Comparison of ENCODE assay signal across 20 mouse cellular contexts in the genomic region with DNA sequence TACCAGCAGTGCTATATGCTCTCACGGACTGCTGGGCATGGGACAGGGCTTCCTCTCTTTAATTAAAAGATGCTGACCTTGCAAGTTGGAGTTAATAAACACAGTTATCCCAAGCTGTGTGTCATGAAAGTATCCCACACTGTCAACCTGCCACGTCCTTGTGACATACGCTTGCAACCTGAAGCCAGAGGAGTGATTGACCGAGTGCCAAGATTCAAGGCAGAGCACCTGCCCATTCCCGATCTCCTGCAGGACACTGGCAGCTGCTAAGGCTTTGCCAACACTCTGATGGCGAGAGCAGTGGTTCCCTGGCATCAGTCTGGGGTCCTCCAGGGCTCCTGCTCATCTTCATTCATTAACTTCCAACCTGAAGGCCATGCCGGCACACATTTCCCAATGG.
DNase-seq lines count a peak whose midpoint lies in the region; ATAC-seq and TF ChIP-seq lines count a peak whose summit lies in the region.
"Had no signal": no experiment of that assay in that cellular context is flagged by ENCODE, and none has a peak within 500 bp of the region (broad histone marks: within the 10 kb centered on the region; RNA-seq: fewer than 3 reads in every experiment).

No protein-coding gene starts in this region.

- H3K9me3 ChIP-seq in hindbrain, postnatal 0 days (ENCODE audit: low read length) = no peaks in the 10 kb centered on the region
- no peaks in the 10 kb centered on the region for H3K9me3 ChIP-seq in hindbrain, embryonic 10.5 days
- H3K9me3 ChIP-seq: embryonic facial prominence, embryonic 15.5 days; forebrain, embryonic 10.5 days; heart, embryonic 12.5 days; hindbrain, embryonic 15.5 days had no signal

- no peak overlapping the region for H3K9ac ChIP-seq in hindbrain, postnatal 0 days (replicated peaks; ENCODE audit: low read length)
- H3K9ac ChIP-seq: embryonic facial prominence, embryonic 15.5 days; heart, embryonic 12.5 days; hindbrain, embryonic 15.5 days had no signal

- 51% methylated on average over 7 of the region's 7 CpGs for WGBS in hindbrain, postnatal 0 days
- 85% methylated on average over 7 of the region's 7 CpGs for WGBS in hindbrain, embryonic 10.5 days
- 18% methylated on average over 7 of the region's 7 CpGs for WGBS in cerebellum, adult 2 months

- no peak for TF ChIP-seq POLR2A in cerebellum, adult 2 months (IDR thresholded peaks at IDR 0.05; ENCODE audit: borderline replicate concordance, insufficient read depth, low read length)

- H3K36me3 ChIP-seq in hindbrain, postnatal 0 days (ENCODE audit: insufficient read depth, low read length) = no peaks in the 10 kb centered on the region
- H3K36me3 ChIP-seq in hindbrain, embryonic 10.5 days = no peaks in the 10 kb centered on the region
- H3K36me3 ChIP-seq: embryonic facial prominence, embryonic 15.5 days; forebrain, embryonic 10.5 days; heart, embryonic 12.5 days; hindbrain, embryonic 15.5 days had no signal

- no peak for TF ChIP-seq CTCF in hindbrain, postnatal 0 days (IDR thresholded peaks at IDR 0.05; ENCODE audit: low read depth)
- no peak for TF ChIP-seq CTCF in cerebellum, adult 2 months (IDR thresholded peaks at IDR 0.05; ENCODE audit: borderline replicate concordance, insufficient read depth, low read depth, low read length)

- H3K4me2 ChIP-seq in hindbrain, postnatal 0 days (ENCODE audit: low read depth, low read length) = no peak overlapping the region
- H3K4me2 ChIP-seq: embryonic facial prominence, embryonic 15.5 days; heart, embryonic 12.5 days; hindbrain, embryonic 15.5 days had no signal

- no peaks in the 10 kb centered on the region for H3K4me1 ChIP-seq in hindbrain, postnatal 0 days (ENCODE audit: insufficient read depth, low read length)
- peaks cover 22% of the 10 kb centered on the region for H3K4me1 ChIP-seq in hindbrain, embryonic 10.5 days (replicated peaks)
- H3K4me1 ChIP-seq in cerebellum, adult 2 months (ENCODE audit: control insufficient read depth, insufficient read depth, low read length) = peaks cover 9% of the 10 kb centered on the region
- H3K4me1 ChIP-seq: embryonic facial prominence, embryonic 15.5 days; heart, embryonic 12.5 days had no signal

- H3K27ac ChIP-seq in hindbrain, postnatal 0 days = no peak overlapping the region
- no peak overlapping the region for H3K27ac ChIP-seq in hindbrain, embryonic 10.5 days
- H3K27ac ChIP-seq in cerebellum, adult 2 months (ENCODE audit: insufficient read depth, low read length) = no peak overlapping the region
- H3K27ac ChIP-seq: embryonic facial prominence, embryonic 15.5 days; forebrain, embryonic 10.5 days; gastrocnemius, adult 2 months; hindbrain, embryonic 15.5 days had no signal

- ATAC-seq in hindbrain, postnatal 0 days = no peak
- ATAC-seq: activated CD4-positive, CD25-positive, alpha-beta regulatory T cell, adult 4 months; forebrain, embryonic 14.5 days; inflammation-experienced regulatory T-cells, adult 6 months; Patski had no signal

- H3K27me3 ChIP-seq in hindbrain, postnatal 0 days (ENCODE audit: insufficient read depth, low read length) = no peaks in the 10 kb centered on the region
- no peaks in the 10 kb centered on the region for H3K27me3 ChIP-seq in hindbrain, embryonic 10.5 days (ENCODE audit: insufficient read depth, poor library complexity, severe bottlenecking)
- H3K27me3 ChIP-seq in cerebellum, adult 2 months (ENCODE audit: control insufficient read depth, insufficient read depth, low read length) = no peaks in the 10 kb centered on the region
- H3K27me3 ChIP-seq: embryonic facial prominence, embryonic 15.5 days; heart, embryonic 12.5 days; hindbrain, embryonic 15.5 days; Patski had no signal

- peak; percentile 46 for DNase-seq in hindbrain, postnatal 0 days (ENCODE audit: low spot score)
- no peak for DNase-seq in hindbrain, embryonic 10.5 days (ENCODE audit: low spot score)
- DNase-seq in cerebellum, adult 2 months = peak; percentile 35 to 65
- DNase-seq in cerebellum, postnatal 10 days = peak; percentile 86 to 89
- DNase-seq in kidney, postnatal 36 days = no peak
- no peak for DNase-seq in adrenal gland, adult 8-10 months
- no peak for DNase-seq in ovary, postnatal 36 days (ENCODE audit: low spot score)
- DNase-seq: embryo, embryonic 11 days; gastrocnemius, adult 2 months; gastrocnemius, postnatal 25 days; kidney, adult 11 months had no signal

- H3K4me3 ChIP-seq in hindbrain, postnatal 0 days (ENCODE audit: low read length) = no peak overlapping the region
- H3K4me3 ChIP-seq in hindbrain, embryonic 10.5 days = no peak overlapping the region
- no peak overlapping the region for H3K4me3 ChIP-seq in cerebellum, adult 2 months (replicated peaks; ENCODE audit: insufficient read depth, low read depth, low read length)
- H3K4me3 ChIP-seq: embryonic facial prominence, embryonic 15.5 days; erythroblast, embryonic 14.5 days; forebrain, embryonic 10.5 days; gastrocnemius, adult 2 months; heart, embryonic 12.5 days; hindbrain, embryonic 15.5 days had no signal

Comparison
In these comparisons a context has a peak if more than half of its experiments do, and no peak if none do; other contexts are left out.
1. DNase-seq: peak in hindbrain, postnatal 0 days (single experiment), cerebellum, adult 2 months (2 of 2) and cerebellum, postnatal 10 days (2 of 2); none in hindbrain, embryonic 10.5 days (single experiment), kidney, postnatal 36 days (0 of 2), adrenal gland, adult 8-10 months (single experiment) and ovary, postnatal 36 days (single experiment).